Mouse (Mus musculus) heart, embryonic 11.5 days (tissue): ENCODE measurements around the gene Tmprss12. TPM values are rescaled to one million over a fixed set of nuclear protein-coding genes. Genes with fewer than 3 reads are reported as not detected.
"Not testable (repeated sequence)": the region's sequence is repeated elsewhere in the genome, so short reads cannot be mapped to it uniquely, and the experiment has no call there.

Experiments
- ATAC-seq: fragments of 200-750 bp; cut with Nextera tagmentation; replicated peaks from 2 replicates; pipeline ENCODE4 v1.8.0; 2017; ENCODE audit warnings: moderate library complexity; ENCODE audit not compliant: insufficient number of reproducible peaks, low FRiP score, low TSS enrichment
- H3K27ac ChIP-seq: fragments of 300-500 bp; sonication (generic); 2 replicates; pipeline ENCODE4 v1.5.1; 2014; ENCODE audit warnings: mild to moderate bottlenecking, low read depth, low read length
- H3K27me3 ChIP-seq: fragments of 300-500 bp; sonication (generic); 2 replicates; pipeline ENCODE4 v1.6.1; 2014; ENCODE audit warnings: mild to moderate bottlenecking, low read length, mixed read lengths; ENCODE audit not compliant: control insufficient read depth, insufficient read depth
- H3K36me3 ChIP-seq: fragments of 300-500 bp; sonication (generic); 2 replicates; pipeline ENCODE4 v1.6.1; 2014; ENCODE audit warnings: mild to moderate bottlenecking, low read length, moderate library complexity, mixed read lengths; ENCODE audit not compliant: control insufficient read depth, insufficient read depth
- H3K4me1 ChIP-seq: fragments of 300-500 bp; sonication (generic); 2 replicates; pipeline ENCODE4 v1.6.1; 2014; ENCODE audit warnings: low read length; ENCODE audit not compliant: control insufficient read depth, insufficient read depth
- H3K4me2 ChIP-seq: fragments of 300-500 bp; sonication (generic); 2 replicates; pipeline ENCODE4 v1.6.1; 2014; ENCODE audit warnings: mild to moderate bottlenecking, moderate library complexity
- H3K4me3 ChIP-seq: fragments of 300-500 bp; sonication (generic); 2 replicates; pipeline ENCODE4 v1.5.1; 2014; ENCODE audit warnings: low read depth, low read length
- H3K9ac ChIP-seq: fragments of 300-500 bp; sonication (generic); 2 replicates; pipeline ENCODE4 v1.6.1; 2014; ENCODE audit warnings: mild to moderate bottlenecking, low read depth, low read length, moderate library complexity
- H3K9me3 ChIP-seq: fragments of 300-500 bp; sonication (generic); replicated peaks from 2 replicates; pipeline ENCODE4 v1.6.1; 2016; ENCODE audit warnings: low read length; ENCODE audit not compliant: control insufficient read depth
- WGBS: fragments of 180-500 bp; shearing (Covaris S2); extraction: QIAGEN DNeasy Blood & Tissue Kit; methylation state at CpG from one replicate; pipeline ENCODE4 v1.1.7; 2014; ENCODE audit not compliant: insufficient replicate concordance; 5-methylcytosine and 5-hydroxymethylcytosine counted together
- polyA plus RNA-seq: library from polyadenylated mRNA; unstranded; fragments of >200 nt; fragmentation: Nextera tagmentation; extraction: Ambion mirVana; gene quantifications from 2 replicates; pipeline ENCODE4 v1.2.1, GENCODE M21; 2014

The Tmprss12 gene
- polyA plus RNA-seq, 1 experiment from 2014 or later, result not detected

GRCm38 (mm10) chr15:100312346-100312745 is 31.7 kb downstream of the Tmprss12 start:
- Histone ChIP-seq H3K4me3 (no peak overlapping the region), H3K9me3 (no peaks in the 10 kb centered on the region), H3K27me3 (no peaks in the 10 kb centered on the region), H3K36me3 (no peaks in the 10 kb centered on the region), H3K4me2 (no peak overlapping the region), H3K9ac (no peak overlapping the region), H3K27ac (no peak overlapping the region), H3K4me1 (no peaks in the 10 kb centered on the region)
- ATAC-seq, result no peak
- WGBS, result 77% methylated on average over 2 of the region's 2 CpGs

GRCm38 (mm10) chr15:100314448-100315145 is 34.0 kb downstream of the Tmprss12 start:
- Histone ChIP-seq H3K36me3 (no peaks in the 10 kb centered on the region), H3K4me2 (no peak overlapping the region), H3K9ac (no peak overlapping the region), H3K4me1 (no peaks in the 10 kb centered on the region), H3K27me3 (no peaks in the 10 kb centered on the region), H3K9me3 (no peaks in the 10 kb centered on the region), H3K27ac (no peak overlapping the region), H3K4me3 (no peak overlapping the region)
- WGBS, result 84% methylated on average over 5 of the region's 5 CpGs
- ATAC-seq, result no peak

- not testable (repeated sequence) for H3K9ac ChIP-seq, H3K36me3 ChIP-seq, H3K27me3 ChIP-seq, H3K27ac ChIP-seq, H3K9me3 ChIP-seq, H3K4me3 ChIP-seq, H3K4me2 ChIP-seq, H3K4me1 ChIP-seq, ATAC-seq
- WGBS, result 77% methylated on average over 4 of the region's 4 CpGs
Observed at GRCm38 (mm10) chr15:100318014-100318671, 37.5 kb downstream of the Tmprss12 start.

GRCm38 (mm10) chr15:100319884-100320283 is 39.2 kb downstream of the Tmprss12 start:
- Histone ChIP-seq H3K27me3 (no peaks in the 10 kb centered on the region), H3K4me2 (no peak overlapping the region), H3K9ac (no peak overlapping the region), H3K27ac (no peak overlapping the region), H3K36me3 (no peaks in the 10 kb centered on the region), H3K4me3 (no peak overlapping the region), H3K9me3 (no peaks in the 10 kb centered on the region), H3K4me1 (no peaks in the 10 kb centered on the region)
- 63% methylated on average over 1 of the region's 1 CpGs for WGBS
- ATAC-seq, result no peak

- H3K9me3 ChIP-seq, result no peaks in the 10 kb centered on the region
- no peak for ATAC-seq
- H3K27me3 ChIP-seq, result no peaks in the 10 kb centered on the region
- no peak overlapping the region for H3K27ac ChIP-seq
- no peaks in the 10 kb centered on the region for H3K36me3 ChIP-seq
- no peak overlapping the region for H3K4me3 ChIP-seq
- H3K4me2 ChIP-seq, result no peak overlapping the region
- no peak overlapping the region for H3K9ac ChIP-seq
- H3K4me1 ChIP-seq, result no peaks in the 10 kb centered on the region
- WGBS, result 70% methylated on average over 9 of the region's 9 CpGs
Observed at GRCm38 (mm10) chr15:100320295-100320905, 39.8 kb downstream of the Tmprss12 start.

GRCm38 (mm10) chr15:100321134-100321533 is 40.5 kb downstream of the Tmprss12 start:
- Histone ChIP-seq H3K9me3 (no peaks in the 10 kb centered on the region), H3K27ac (no peak overlapping the region), H3K27me3 (no peaks in the 10 kb centered on the region), H3K4me3 (no peak overlapping the region), H3K4me1 (no peaks in the 10 kb centered on the region), H3K36me3 (no peaks in the 10 kb centered on the region), H3K9ac (no peak overlapping the region), H3K4me2 (no peak overlapping the region)
- ATAC-seq, result no peak
- WGBS, result 46% methylated on average over 5 of the region's 5 CpGs

GRCm38 (mm10) chr15:100324021-100324591 is 43.5 kb downstream of the Tmprss12 start:
- ATAC-seq, result no peak
- 69% methylated on average over 12 of the region's 12 CpGs for WGBS

GRCm38 (mm10) chr15:100325235-100325634 is 44.6 kb downstream of the Tmprss12 start:
- H3K4me2 ChIP-seq, result no peak overlapping the region
- H3K9ac ChIP-seq, result no peak overlapping the region
- no peak for ATAC-seq
- no peaks in the 10 kb centered on the region for H3K9me3 ChIP-seq
- no peaks in the 10 kb centered on the region for H3K36me3 ChIP-seq
- H3K27ac ChIP-seq, result no peak overlapping the region
- H3K4me3 ChIP-seq, result no peak overlapping the region
- H3K4me1 ChIP-seq, result no peaks in the 10 kb centered on the region
- WGBS, result 85% methylated on average over 3 of the region's 3 CpGs
- H3K27me3 ChIP-seq, result no peaks in the 10 kb centered on the region

More at GRCm38 (mm10) chr15:100324021-100324591, 43.5 kb downstream of the Tmprss12 start:
- H3K4me3 ChIP-seq, result no peak overlapping the region
- H3K27me3 ChIP-seq, result no peaks in the 10 kb centered on the region
- H3K9me3 ChIP-seq, result no peaks in the 10 kb centered on the region
- H3K4me1 ChIP-seq, result no peaks in the 10 kb centered on the region
- no peak overlapping the region for H3K4me2 ChIP-seq
- H3K36me3 ChIP-seq, result no peaks in the 10 kb centered on the region
- H3K27ac ChIP-seq, result no peak overlapping the region
- H3K9ac ChIP-seq, result no peak overlapping the region
